Mouse (Mus musculus) urinary bladder, postnatal 4 days (tissue): Measurements from ENCODE around the gene Il2rg.
A peak's percentile ranks its signal among the peaks of the same experiment; 100 is the strongest.

Experiments
- DNase-seq, 2 experiments: peaks; one replicate each; pipeline ENCODE4 v3.0.0; 2021 to 2022; ENCODE audit warnings: low spot score in 2 of 2

Gene Il2rg

GRCm38 (mm10) chrX:101260441-101261325 is 7.4 kb downstream of the Il2rg start:
- peak in 1 of 2 experiments; percentile 17 for DNase-seq

- DNase-seq: no peak
These were observed 11.5 kb downstream of the Il2rg start for GRCm38 (mm10) chrX:101256603-101257002.

GRCm38 (mm10) chrX:101254740-101255139 is 13.3 kb downstream of the Il2rg start:
- DNase-seq: no peak

GRCm38 (mm10) chrX:101253952-101254729 is 13.9 kb downstream of the Il2rg start, which contains the start of gene Foxo4:
TSS of gene Foxo4 (plus strand) at chrX:101254528.
- peak; percentile 79 to 85 for DNase-seq

GRCm38 (mm10) chrX:101245011-101245410 is 23.0 kb downstream of the Il2rg start:
- no peak for DNase-seq

- no peak for DNase-seq
These were observed 45.3 kb downstream of the Il2rg start for GRCm38 (mm10) chrX:101222796-101223162.

GRCm38 (mm10) chrX:101221834-101222795 is 45.9 kb downstream of the Il2rg start, which contains the start of gene Snx12:
TSS of gene Snx12 (minus strand) at chrX:101222563.
- DNase-seq: peak; percentile 83 to 84
